ENCODE assay signal across 20 mouse cellular contexts in genomic region chr2:28089095-28089494, GRCm38 (mm10). TPM values are rescaled to one million over a fixed set of nuclear protein-coding genes. Genes with fewer than 3 reads are reported as not detected.
DNase-seq lines count a peak whose midpoint lies in the region; ATAC-seq and TF ChIP-seq lines count a peak whose summit lies in the region.
"Had no signal": no experiment of that assay in that cellular context is flagged by ENCODE, and none has a peak within 500 bp of the region (broad histone marks: within the 10 kb centered on the region; RNA-seq: fewer than 3 reads in every experiment).

No protein-coding gene starts in this region.

- H3K4me2 ChIP-seq in lung, embryonic 14.5 days: no peak overlapping the region
- H3K4me2 ChIP-seq in hindbrain, embryonic 12.5 days (replicated peaks): no peak overlapping the region
- no peak overlapping the region for H3K4me2 ChIP-seq in midbrain, embryonic 14.5 days (ENCODE audit: low read length)
- no peak overlapping the region for H3K4me2 ChIP-seq in liver, embryonic 12.5 days
- H3K4me2 ChIP-seq: heart, embryonic 12.5 days; limb, embryonic 15.5 days had no signal

- peak; percentile 60; the same call in 1 of the 2 replicates for ATAC-seq in lung, embryonic 14.5 days (ENCODE audit: insufficient read depth)
- ATAC-seq in hindbrain, embryonic 12.5 days (ENCODE audit: low FRiP score): no peak
- ATAC-seq in midbrain, embryonic 14.5 days (ENCODE audit: low FRiP score, low TSS enrichment): no peak
- no peak for ATAC-seq in liver, embryonic 12.5 days

- H3K9me3 ChIP-seq in lung, embryonic 14.5 days (ENCODE audit: low read depth, low read length): no peaks in the 10 kb centered on the region
- no peaks in the 10 kb centered on the region for H3K9me3 ChIP-seq in hindbrain, embryonic 12.5 days (replicated peaks)
- no peaks in the 10 kb centered on the region for H3K9me3 ChIP-seq in midbrain, embryonic 14.5 days (ENCODE audit: control insufficient read depth, low read length)
- no peaks in the 10 kb centered on the region for H3K9me3 ChIP-seq in liver, embryonic 12.5 days (replicated peaks)
- H3K9me3 ChIP-seq: heart, embryonic 12.5 days; limb, embryonic 15.5 days had no signal

- no peaks in the 10 kb centered on the region for H3K36me3 ChIP-seq in lung, embryonic 14.5 days (ENCODE audit: insufficient read depth)
- no peaks in the 10 kb centered on the region for H3K36me3 ChIP-seq in hindbrain, embryonic 12.5 days
- H3K36me3 ChIP-seq in midbrain, embryonic 14.5 days (ENCODE audit: control insufficient read depth, insufficient read depth, low read length): no peaks in the 10 kb centered on the region
- no peaks in the 10 kb centered on the region for H3K36me3 ChIP-seq in liver, embryonic 12.5 days
- H3K36me3 ChIP-seq: heart, embryonic 12.5 days; limb, embryonic 15.5 days had no signal

- peak; percentile 29 for DNase-seq in embryo, embryonic 11 days
- no peak for DNase-seq in embryo, embryonic 9.5 days (ENCODE audit: extremely low spot score)
- peak; percentile 44 for DNase-seq in lung, embryonic 14.5 days
- DNase-seq in lung, postnatal 25 days (ENCODE audit: low spot score): no peak
- DNase-seq in midbrain, embryonic 14.5 days: peak; percentile 37
- no peak for DNase-seq in layer of hippocampus, postnatal 25 days (ENCODE audit: extremely low spot score in 1 of 2, low spot score in 1 of 2)
- DNase-seq: adrenal gland, postnatal 14 days; cerebellum, adult 8-10 months; kidney, adult 9 months; right cerebral cortex, adult 18-20 months; thymus, postnatal 36 days had no signal

- H3K27ac ChIP-seq in lung, embryonic 14.5 days (ENCODE audit: low read depth): no peak overlapping the region
- 0 out of 2 replicates have a peak overlapping the region, but pooled peaks have one; percentile 83 for H3K27ac ChIP-seq in hindbrain, embryonic 12.5 days
- no peak overlapping the region for H3K27ac ChIP-seq in midbrain, embryonic 14.5 days (replicated peaks; ENCODE audit: low read depth, low read length)
- no peak overlapping the region for H3K27ac ChIP-seq in liver, embryonic 12.5 days
- H3K27ac ChIP-seq: layer of hippocampus, adult 2 months; limb, embryonic 15.5 days had no signal

- H3K4me3 ChIP-seq in lung, embryonic 14.5 days (ENCODE audit: low read depth, low read length): no peak overlapping the region
- no peak overlapping the region for H3K4me3 ChIP-seq in hindbrain, embryonic 12.5 days
- H3K4me3 ChIP-seq in midbrain, embryonic 14.5 days (replicated peaks; ENCODE audit: low read depth, low read length): no peak overlapping the region
- H3K4me3 ChIP-seq in liver, embryonic 12.5 days: no peak overlapping the region
- H3K4me3 ChIP-seq: heart, embryonic 12.5 days; layer of hippocampus, adult 2 months; limb, embryonic 15.5 days; myocyte had no signal

- no peak for TF ChIP-seq CTCF in lung, embryonic 14.5 days (IDR thresholded peaks at IDR 0.05; ENCODE audit: low read depth)

- 19% methylated on average over 5 of the region's 5 CpGs for WGBS in lung, embryonic 14.5 days
- WGBS in hindbrain, embryonic 12.5 days: 64% methylated on average over 5 of the region's 5 CpGs
- WGBS in midbrain, embryonic 14.5 days: 87% methylated on average over 5 of the region's 5 CpGs
- WGBS in liver, embryonic 12.5 days (ENCODE audit: insufficient replicate concordance): 75% methylated on average over 5 of the region's 5 CpGs

- H3K27me3 ChIP-seq in lung, embryonic 14.5 days (ENCODE audit: insufficient read depth, low read length): no peaks in the 10 kb centered on the region
- H3K27me3 ChIP-seq in hindbrain, embryonic 12.5 days: peaks cover 2% of the 10 kb centered on the region; the same call in 1 of the 2 replicates
- no peaks in the 10 kb centered on the region for H3K27me3 ChIP-seq in midbrain, embryonic 14.5 days (ENCODE audit: control insufficient read depth, insufficient read depth, low read length)
- no peaks in the 10 kb centered on the region; the same call in 1 of the 2 replicates for H3K27me3 ChIP-seq in liver, embryonic 12.5 days (replicated peaks)
- H3K27me3 ChIP-seq: limb, embryonic 15.5 days had no signal

- no peaks in the 10 kb centered on the region for H3K4me1 ChIP-seq in lung, embryonic 14.5 days (ENCODE audit: insufficient read depth)
- peaks cover 28% of the 10 kb centered on the region for H3K4me1 ChIP-seq in hindbrain, embryonic 12.5 days
- peaks cover 23% of the 10 kb centered on the region for H3K4me1 ChIP-seq in midbrain, embryonic 14.5 days (ENCODE audit: control insufficient read depth, insufficient read depth, low read length)
- peaks cover 29% of the 10 kb centered on the region for H3K4me1 ChIP-seq in liver, embryonic 12.5 days
- H3K4me1 ChIP-seq: heart, embryonic 12.5 days; limb, embryonic 15.5 days had no signal

- no peak overlapping the region for H3K9ac ChIP-seq in lung, embryonic 14.5 days
- no peak overlapping the region for H3K9ac ChIP-seq in hindbrain, embryonic 12.5 days
- no peak overlapping the region for H3K9ac ChIP-seq in midbrain, embryonic 14.5 days (replicated peaks; ENCODE audit: low read length)
- no peak overlapping the region for H3K9ac ChIP-seq in liver, embryonic 12.5 days
- H3K9ac ChIP-seq: heart, embryonic 12.5 days; limb, embryonic 15.5 days had no signal

RNA-seq across cellular contexts. Expression of gene Fcnb, which starts 4.4 kb away (rescaled TPM):
- polyA plus RNA-seq in lung, embryonic 14.5 days (2014; fragmentation: Nextera tagmentation; extraction: Ambion mirVana): 0.30 TPM in 1 of 2 replicates, not detected in the other
- polyA plus RNA-seq in hindbrain, embryonic 12.5 days (2016; fragmentation: Nextera tagmentation; extraction: Ambion mirVana): 0.46 and 0.66 TPM in 2 replicates
- polyA plus RNA-seq in midbrain, embryonic 14.5 days (2014; fragmentation: Nextera tagmentation; extraction: Ambion mirVana): not detected in 2 replicates
- polyA plus RNA-seq in liver, embryonic 12.5 days (2016; fragmentation: Nextera tagmentation; extraction: Ambion mirVana): 6.0 and 8.5 TPM in 2 replicates
- total RNA-seq in layer of hippocampus, postnatal 25 days (2021): not detected
- total RNA-seq: CH12.LX; gastrocnemius, postnatal 4 days; layer of hippocampus, adult 2 months; left cerebral cortex, adult 8-10 months had no signal
- polyA plus RNA-seq: myocyte had no signal

Comparison
In these comparisons a context has a peak if more than half of its experiments do, and no peak if none do; other contexts are left out.
1. DNase-seq: peak in embryo, embryonic 11 days (single experiment), lung, embryonic 14.5 days (single experiment) and midbrain, embryonic 14.5 days (single experiment); none in embryo, embryonic 9.5 days (single experiment), lung, postnatal 25 days (single experiment) and layer of hippocampus, postnatal 25 days (0 of 2).